Comparison of ENCODE assay signal across 8 mouse cellular contexts in genomic region chr6:54699477-54700056, GRCm38 (mm10). TPM values are rescaled to one million over a fixed set of nuclear protein-coding genes. Genes with fewer than 3 reads are reported as not detected.
A peak's percentile ranks its signal among the peaks of the same experiment; 100 is the strongest.
DNase-seq lines count a peak whose midpoint lies in the region; ATAC-seq and TF ChIP-seq lines count a peak whose summit lies in the region.

No protein-coding gene starts in this region.

- peak overlapping the region; percentile 55 for H3K9ac ChIP-seq in forebrain, embryonic 16.5 days (replicated peaks; ENCODE audit: low read depth, low read length)
- H3K9ac ChIP-seq in liver, embryonic 15.5 days = peak overlapping the region; percentile 37
- H3K9ac ChIP-seq in neural tube, embryonic 11.5 days (ENCODE audit: low read length) = peak overlapping the region; percentile 39; the same call in 1 of the 2 replicates
- peak overlapping the region; percentile 69 for H3K9ac ChIP-seq in stomach, embryonic 16.5 days (ENCODE audit: low read length)

- intact Hi-C loops in heart, postnatal 14 days (cut with DNase I) = loop anchor here (5.0 kb wide), 3 partner anchors 293 to 468 kb away; partner anchors contain the start of gene Ggct

- no peak for TF ChIP-seq CTCF in cerebellum, adult 2 months (IDR thresholded peaks at IDR 0.05; ENCODE audit: borderline replicate concordance, insufficient read depth, low read depth, low read length)

- peaks cover 4% of the 10 kb centered on the region; the same call in 1 of the 2 replicates for H3K4me1 ChIP-seq in cerebellum, adult 2 months (ENCODE audit: control insufficient read depth, insufficient read depth, low read length)
- peaks cover 39% of the 10 kb centered on the region for H3K4me1 ChIP-seq in forebrain, embryonic 16.5 days (replicated peaks; ENCODE audit: control insufficient read depth, insufficient read depth, low read length)
- peaks cover 7% of the 10 kb centered on the region for H3K4me1 ChIP-seq in liver, embryonic 15.5 days (replicated peaks)
- peaks cover 6% of the 10 kb centered on the region; the same call in 1 of the 2 replicates for H3K4me1 ChIP-seq in neural tube, embryonic 11.5 days (ENCODE audit: control insufficient read depth, insufficient read depth, low read length)
- H3K4me1 ChIP-seq in stomach, embryonic 16.5 days (ENCODE audit: control insufficient read depth, insufficient read depth, low read length) = no peaks in the 10 kb centered on the region

- H3K27ac ChIP-seq in cerebellum, adult 2 months (ENCODE audit: insufficient read depth, low read length) = no peak overlapping the region
- no peak overlapping the region for H3K27ac ChIP-seq in forebrain, embryonic 16.5 days (ENCODE audit: low read length)
- H3K27ac ChIP-seq in liver, embryonic 15.5 days (replicated peaks) = no peak overlapping the region
- H3K27ac ChIP-seq in neural tube, embryonic 11.5 days (ENCODE audit: low read depth, low read length) = no peak overlapping the region
- H3K27ac ChIP-seq in stomach, embryonic 16.5 days (ENCODE audit: low read length) = no peak overlapping the region

- H3K4me3 ChIP-seq in cerebellum, adult 2 months (replicated peaks; ENCODE audit: insufficient read depth, low read depth, low read length) = peak overlapping the region; percentile 62
- peak overlapping the region; percentile 42 for H3K4me3 ChIP-seq in forebrain, embryonic 16.5 days (replicated peaks; ENCODE audit: low read length)
- peak overlapping the region; percentile 53 for H3K4me3 ChIP-seq in liver, embryonic 15.5 days (replicated peaks)
- H3K4me3 ChIP-seq in neural tube, embryonic 11.5 days (ENCODE audit: low read depth, low read length) = peak overlapping the region; percentile 37
- H3K4me3 ChIP-seq in stomach, embryonic 16.5 days (replicated peaks; ENCODE audit: low read length) = peak overlapping the region; percentile 56

- peak; percentile 78 to 81 for DNase-seq in B cell, adult 2 months
- peak; percentile 80 to 83 for DNase-seq in cerebellum, adult 2 months
- peak; percentile 76 to 77 for DNase-seq in heart, postnatal 14 days
- peak; percentile 81 to 88 for DNase-seq in kidney, postnatal 4 days
- peak; percentile 81 for DNase-seq in neural tube, embryonic 11.5 days (ENCODE audit: low spot score)

- peak; percentile 47; the same call in 1 of the 2 replicates for TF ChIP-seq POLR2A in cerebellum, adult 2 months (IDR thresholded peaks at IDR 0.05; ENCODE audit: borderline replicate concordance, insufficient read depth, low read length)

- H3K27me3 ChIP-seq in cerebellum, adult 2 months (ENCODE audit: control insufficient read depth, insufficient read depth, low read length) = no peaks in the 10 kb centered on the region
- no peaks in the 10 kb centered on the region for H3K27me3 ChIP-seq in forebrain, embryonic 16.5 days (replicated peaks; ENCODE audit: control insufficient read depth, insufficient read depth, low read length)
- H3K27me3 ChIP-seq in liver, embryonic 15.5 days = peaks cover 63% of the 10 kb centered on the region
- H3K27me3 ChIP-seq in neural tube, embryonic 11.5 days (ENCODE audit: control insufficient read depth, insufficient read depth, low read length) = no peaks in the 10 kb centered on the region
- H3K27me3 ChIP-seq in stomach, embryonic 16.5 days (ENCODE audit: control insufficient read depth, insufficient read depth, low read length) = 0 out of 2 replicates have a peak, but pooled peaks cover 5% of the 10 kb centered on the region

- peak; percentile 67 for ATAC-seq in forebrain, embryonic 16.5 days
- ATAC-seq in liver, embryonic 15.5 days (ENCODE audit: insufficient read depth) = peak; percentile 65
- peak; percentile 71; the same call in 1 of the 2 replicates for ATAC-seq in neural tube, embryonic 11.5 days (ENCODE audit: insufficient read depth, low FRiP score, low TSS enrichment)
- peak; percentile 86; the same call in 1 of the 2 replicates for ATAC-seq in stomach, embryonic 16.5 days (ENCODE audit: insufficient read depth, low FRiP score)

- WGBS in cerebellum, adult 2 months = 5% methylated on average over 19 of the region's 19 CpGs
- 2% methylated on average over 19 of the region's 19 CpGs for WGBS in forebrain, embryonic 16.5 days
- WGBS in liver, embryonic 15.5 days (ENCODE audit: insufficient replicate concordance) = 3% methylated on average over 19 of the region's 19 CpGs
- WGBS in neural tube, embryonic 11.5 days = 9% methylated on average over 19 of the region's 19 CpGs
- WGBS in stomach, embryonic 16.5 days = 3% methylated on average over 19 of the region's 19 CpGs

- peaks cover 1% of the 10 kb centered on the region; the same call in 1 of the 2 replicates for H3K36me3 ChIP-seq in forebrain, embryonic 16.5 days (ENCODE audit: control insufficient read depth, insufficient read depth)
- no peaks in the 10 kb centered on the region for H3K36me3 ChIP-seq in liver, embryonic 15.5 days (replicated peaks)
- no peaks in the 10 kb centered on the region for H3K36me3 ChIP-seq in neural tube, embryonic 11.5 days (ENCODE audit: control insufficient read depth, insufficient read depth, low read length)
- no peaks in the 10 kb centered on the region for H3K36me3 ChIP-seq in stomach, embryonic 16.5 days (ENCODE audit: control insufficient read depth, insufficient read depth, low read length)

- no peaks in the 10 kb centered on the region for H3K9me3 ChIP-seq in forebrain, embryonic 16.5 days (ENCODE audit: control insufficient read depth, low read length)
- H3K9me3 ChIP-seq in liver, embryonic 15.5 days (replicated peaks) = no peaks in the 10 kb centered on the region
- H3K9me3 ChIP-seq in neural tube, embryonic 11.5 days (ENCODE audit: control insufficient read depth, low read length) = no peaks in the 10 kb centered on the region
- H3K9me3 ChIP-seq in stomach, embryonic 16.5 days (replicated peaks; ENCODE audit: control insufficient read depth, low read length) = no peaks in the 10 kb centered on the region

- peak overlapping the region; percentile 72 for H3K4me2 ChIP-seq in forebrain, embryonic 16.5 days (ENCODE audit: low read length)
- H3K4me2 ChIP-seq in liver, embryonic 15.5 days = peak overlapping the region; percentile 80
- peak overlapping the region; percentile 94 for H3K4me2 ChIP-seq in neural tube, embryonic 11.5 days (ENCODE audit: low read depth)
- H3K4me2 ChIP-seq in stomach, embryonic 16.5 days (ENCODE audit: low read depth, low read length) = peak overlapping the region; percentile 98

RNA-seq across cellular contexts. Expression of gene Mturn, which starts 18.1 kb away (rescaled TPM):
- 39.8 and 41.2 TPM in 2 replicates for polyA plus RNA-seq in cerebellum, adult 2 months (2012; rRNA removed)
- polyA plus RNA-seq in forebrain, embryonic 16.5 days (2015; fragmentation: Nextera tagmentation; extraction: Ambion mirVana) = 163 and 168 TPM in 2 replicates
- 10 to 100 TPM; 11.8 to 12.0 TPM for total RNA-seq in heart, postnatal 14 days (2021)
- polyA plus RNA-seq in liver, embryonic 15.5 days (2015; fragmentation: Nextera tagmentation; extraction: Ambion mirVana) = 1.2 and 1.4 TPM in 2 replicates
- polyA plus RNA-seq in neural tube, embryonic 11.5 days (2014; fragmentation: Nextera tagmentation; extraction: Ambion mirVana) = 30.5 and 35.8 TPM in 2 replicates
- 9.5 and 10.1 TPM in 2 replicates for polyA plus RNA-seq in stomach, embryonic 16.5 days (2015; fragmentation: Nextera tagmentation; extraction: Ambion mirVana)
